15 mouse cellular contexts compared by ENCODE assay signal in genomic region chr6:137712654-137713309, GRCm38 (mm10). TPM values are rescaled to one million over a fixed set of nuclear protein-coding genes. Genes with fewer than 3 reads are reported as not detected.
DNase-seq lines count a peak whose midpoint lies in the region; ATAC-seq lines count a peak whose summit lies in the region.
"Had no signal": no experiment of that assay in that cellular context is flagged by ENCODE, and none has a peak within 500 bp of the region (broad histone marks: within the 10 kb centered on the region; RNA-seq: fewer than 3 reads in every experiment).

No protein-coding gene starts in this region.

- no peaks in the 10 kb centered on the region for H3K36me3 ChIP-seq in hindbrain, embryonic 10.5 days
- H3K36me3 ChIP-seq in hindbrain, embryonic 12.5 days: no peaks in the 10 kb centered on the region
- H3K36me3 ChIP-seq in embryonic facial prominence, embryonic 10.5 days (replicated peaks): no peaks in the 10 kb centered on the region
- H3K36me3 ChIP-seq in forebrain, embryonic 14.5 days (ENCODE audit: control insufficient read depth, insufficient read depth, low read length): no peaks in the 10 kb centered on the region
- no peaks in the 10 kb centered on the region for H3K36me3 ChIP-seq in midbrain, embryonic 13.5 days
- H3K36me3 ChIP-seq: embryonic facial prominence, embryonic 15.5 days; limb, embryonic 10.5 days; lung, embryonic 15.5 days had no signal

- H3K9ac ChIP-seq in hindbrain, embryonic 12.5 days: no peak overlapping the region
- H3K9ac ChIP-seq in forebrain, embryonic 14.5 days (ENCODE audit: low read length): no peak overlapping the region
- H3K9ac ChIP-seq in midbrain, embryonic 13.5 days (replicated peaks): no peak overlapping the region
- H3K9ac ChIP-seq: embryonic facial prominence, embryonic 15.5 days; lung, embryonic 15.5 days had no signal

- DNase-seq in hindbrain, embryonic 10.5 days (ENCODE audit: low spot score): peak; percentile 9
- no peak for DNase-seq in embryonic facial prominence, embryonic 10.5 days (ENCODE audit: low spot score)
- peak; percentile 32 for DNase-seq in forebrain, embryonic 14.5 days (ENCODE audit: low spot score)
- DNase-seq in adrenal gland, adult (ENCODE audit: inconsistent age in 2 of 2, low spot score in 1 of 2): no peak
- DNase-seq in adrenal gland, adult 2 months: no peak
- DNase-seq: adrenal gland, postnatal 14 days; cerebellum, adult 11 months; kidney, adult 2 months had no signal

- no peak overlapping the region for H3K4me2 ChIP-seq in hindbrain, embryonic 12.5 days (replicated peaks)
- H3K4me2 ChIP-seq in forebrain, embryonic 14.5 days (ENCODE audit: low read length): no peak overlapping the region
- no peak overlapping the region for H3K4me2 ChIP-seq in midbrain, embryonic 13.5 days (replicated peaks)
- H3K4me2 ChIP-seq: embryonic facial prominence, embryonic 15.5 days; lung, embryonic 15.5 days had no signal

- H3K9me3 ChIP-seq in hindbrain, embryonic 10.5 days: no peaks in the 10 kb centered on the region
- H3K9me3 ChIP-seq in hindbrain, embryonic 12.5 days (replicated peaks): no peaks in the 10 kb centered on the region
- no peaks in the 10 kb centered on the region for H3K9me3 ChIP-seq in embryonic facial prominence, embryonic 10.5 days
- no peaks in the 10 kb centered on the region for H3K9me3 ChIP-seq in forebrain, embryonic 14.5 days (replicated peaks; ENCODE audit: control insufficient read depth, low read length)
- no peaks in the 10 kb centered on the region for H3K9me3 ChIP-seq in midbrain, embryonic 13.5 days
- H3K9me3 ChIP-seq: embryonic facial prominence, embryonic 15.5 days; limb, embryonic 10.5 days; lung, embryonic 15.5 days had no signal

- H3K4me1 ChIP-seq in hindbrain, embryonic 10.5 days (replicated peaks): peaks cover 10% of the 10 kb centered on the region
- H3K4me1 ChIP-seq in hindbrain, embryonic 12.5 days: peaks cover 8% of the 10 kb centered on the region
- peaks cover 4% of the 10 kb centered on the region; the same call in 1 of the 2 replicates for H3K4me1 ChIP-seq in embryonic facial prominence, embryonic 10.5 days
- no peaks in the 10 kb centered on the region; the same call in 1 of the 2 replicates for H3K4me1 ChIP-seq in forebrain, embryonic 14.5 days (ENCODE audit: control insufficient read depth, insufficient read depth, low read length)
- H3K4me1 ChIP-seq in midbrain, embryonic 13.5 days (replicated peaks): peaks cover 12% of the 10 kb centered on the region
- H3K4me1 ChIP-seq: embryonic facial prominence, embryonic 15.5 days; limb, embryonic 10.5 days had no signal

- no peak for ATAC-seq in hindbrain, embryonic 12.5 days (ENCODE audit: low FRiP score)
- no peak; the same call in 1 of the 2 replicates for ATAC-seq in forebrain, embryonic 14.5 days
- ATAC-seq in midbrain, embryonic 13.5 days: peak; percentile 75
- ATAC-seq: Patski had no signal

- H3K4me3 ChIP-seq in hindbrain, embryonic 10.5 days: no peak overlapping the region
- H3K4me3 ChIP-seq in hindbrain, embryonic 12.5 days: no peak overlapping the region
- H3K4me3 ChIP-seq in embryonic facial prominence, embryonic 10.5 days: no peak overlapping the region
- no peak overlapping the region for H3K4me3 ChIP-seq in forebrain, embryonic 14.5 days (ENCODE audit: low read depth, low read length)
- H3K4me3 ChIP-seq in midbrain, embryonic 13.5 days (replicated peaks): no peak overlapping the region
- H3K4me3 ChIP-seq: embryonic facial prominence, embryonic 15.5 days; limb, embryonic 10.5 days; lung, embryonic 15.5 days had no signal

- no peaks in the 10 kb centered on the region for H3K27me3 ChIP-seq in hindbrain, embryonic 10.5 days (ENCODE audit: insufficient read depth, poor library complexity, severe bottlenecking)
- no peaks in the 10 kb centered on the region for H3K27me3 ChIP-seq in hindbrain, embryonic 12.5 days
- H3K27me3 ChIP-seq in embryonic facial prominence, embryonic 10.5 days (replicated peaks; ENCODE audit: low read depth, poor library complexity, severe bottlenecking): no peaks in the 10 kb centered on the region
- H3K27me3 ChIP-seq in forebrain, embryonic 14.5 days (replicated peaks; ENCODE audit: control insufficient read depth, insufficient read depth, low read length): no peaks in the 10 kb centered on the region
- peaks cover under 1% of the 10 kb centered on the region; the same call in 1 of the 2 replicates for H3K27me3 ChIP-seq in midbrain, embryonic 13.5 days
- H3K27me3 ChIP-seq: CH12.LX; embryonic facial prominence, embryonic 15.5 days; lung, embryonic 15.5 days; Patski had no signal

- 54% methylated on average over 7 of the region's 7 CpGs for WGBS in hindbrain, embryonic 10.5 days
- WGBS in hindbrain, embryonic 12.5 days: 40% methylated on average over 7 of the region's 7 CpGs
- 64% methylated on average over 7 of the region's 7 CpGs for WGBS in embryonic facial prominence, embryonic 10.5 days
- 35% methylated on average over 7 of the region's 7 CpGs for WGBS in forebrain, embryonic 14.5 days
- WGBS in midbrain, embryonic 13.5 days: 17% methylated on average over 7 of the region's 7 CpGs

- H3K27ac ChIP-seq in hindbrain, embryonic 10.5 days: peak overlapping the region; percentile 76
- no peak overlapping the region for H3K27ac ChIP-seq in hindbrain, embryonic 12.5 days
- peak overlapping the region; percentile 2; the same call in 1 of the 2 replicates for H3K27ac ChIP-seq in embryonic facial prominence, embryonic 10.5 days (replicated peaks)
- H3K27ac ChIP-seq in forebrain, embryonic 14.5 days (ENCODE audit: low read depth, low read length): no peak overlapping the region
- peak overlapping the region; percentile 52 for H3K27ac ChIP-seq in midbrain, embryonic 13.5 days
- H3K27ac ChIP-seq: embryonic facial prominence, embryonic 15.5 days; limb, embryonic 10.5 days; lung, embryonic 15.5 days had no signal

RNA-seq across cellular contexts. Expression of gene Strap, which starts 22.1 kb away (rescaled TPM):
- polyA plus RNA-seq in hindbrain, embryonic 10.5 days (2016; fragmentation: Nextera tagmentation; extraction: Ambion mirVana): 176 and 215 TPM in 2 replicates
- 191 and 198 TPM in 2 replicates for polyA plus RNA-seq in hindbrain, embryonic 12.5 days (2016; fragmentation: Nextera tagmentation; extraction: Ambion mirVana)
- 221 and 223 TPM in 2 replicates for polyA plus RNA-seq in embryonic facial prominence, embryonic 10.5 days (2016; fragmentation: Nextera tagmentation; extraction: Ambion mirVana)
- polyA plus RNA-seq in forebrain, embryonic 14.5 days (2014; fragmentation: Nextera tagmentation; extraction: Ambion mirVana): 209 and 220 TPM in 2 replicates
- polyA plus RNA-seq in midbrain, embryonic 13.5 days (2015; fragmentation: Nextera tagmentation; extraction: Ambion mirVana): 172 and 189 TPM in 2 replicates
- 100 to 1,000 TPM; 110 to 143 TPM for total RNA-seq in adrenal gland, adult 2 months (2021)
- 78.8 and 79.6 TPM in 2 replicates for polyA plus RNA-seq in adrenal gland, adult 2 months (2012; rRNA removed)

RNA-seq across cellular contexts. Expression of gene Dera, which starts 41.6 kb away (rescaled TPM):
- 67.0 and 72.0 TPM in 2 replicates for polyA plus RNA-seq in hindbrain, embryonic 10.5 days (2016; fragmentation: Nextera tagmentation; extraction: Ambion mirVana)
- 39.6 and 39.9 TPM in 2 replicates for polyA plus RNA-seq in hindbrain, embryonic 12.5 days (2016; fragmentation: Nextera tagmentation; extraction: Ambion mirVana)
- polyA plus RNA-seq in embryonic facial prominence, embryonic 10.5 days (2016; fragmentation: Nextera tagmentation; extraction: Ambion mirVana): 72.3 and 80.2 TPM in 2 replicates
- polyA plus RNA-seq in forebrain, embryonic 14.5 days (2014; fragmentation: Nextera tagmentation; extraction: Ambion mirVana): 12.8 and 17.8 TPM in 2 replicates
- polyA plus RNA-seq in midbrain, embryonic 13.5 days (2015; fragmentation: Nextera tagmentation; extraction: Ambion mirVana): 19.1 and 19.7 TPM in 2 replicates
- 10 to 100 TPM; 12.6 to 22.5 TPM for total RNA-seq in adrenal gland, adult 2 months (2021)
- polyA plus RNA-seq in adrenal gland, adult 2 months (2012; rRNA removed): 4.1 and 5.1 TPM in 2 replicates

RNA-seq across cellular contexts. Expression of gene Eps8, which starts 58.1 kb away (rescaled TPM):
- 4.5 and 5.8 TPM in 2 replicates for polyA plus RNA-seq in hindbrain, embryonic 10.5 days (2016; fragmentation: Nextera tagmentation; extraction: Ambion mirVana)
- polyA plus RNA-seq in hindbrain, embryonic 12.5 days (2016; fragmentation: Nextera tagmentation; extraction: Ambion mirVana): 11.9 and 13.6 TPM in 2 replicates
- polyA plus RNA-seq in embryonic facial prominence, embryonic 10.5 days (2016; fragmentation: Nextera tagmentation; extraction: Ambion mirVana): 7.4 and 8.2 TPM in 2 replicates
- 11.4 and 14.3 TPM in 2 replicates for polyA plus RNA-seq in forebrain, embryonic 14.5 days (2014; fragmentation: Nextera tagmentation; extraction: Ambion mirVana)
- 11.3 and 13.0 TPM in 2 replicates for polyA plus RNA-seq in midbrain, embryonic 13.5 days (2015; fragmentation: Nextera tagmentation; extraction: Ambion mirVana)
- 10 to 100 TPM; 18.8 to 51.5 TPM for total RNA-seq in adrenal gland, adult 2 months (2021)
- 10.6 and 22.1 TPM in 2 replicates for polyA plus RNA-seq in adrenal gland, adult 2 months (2012; rRNA removed)

Comparison
In these comparisons a context has a peak if more than half of its experiments do, and no peak if none do; other contexts are left out.
1. H3K27ac ChIP-seq: peak in hindbrain, embryonic 10.5 days (single experiment), embryonic facial prominence, embryonic 10.5 days (single experiment) and midbrain, embryonic 13.5 days (single experiment); none in hindbrain, embryonic 12.5 days (single experiment) and forebrain, embryonic 14.5 days (single experiment).
2. DNase-seq: peak in hindbrain, embryonic 10.5 days (single experiment) and forebrain, embryonic 14.5 days (single experiment); none in embryonic facial prominence, embryonic 10.5 days (single experiment), adrenal gland, adult (0 of 2) and adrenal gland, adult 2 months (single experiment).